Mouse (Mus musculus) brown adipose tissue, adult 24 weeks (tissue): Measurements from ENCODE around the gene Rpl14. TPM values are rescaled to one million over a fixed set of nuclear protein-coding genes. Genes with fewer than 3 reads are reported as not detected.

Source experiments
- H3K27ac ChIP-seq: fragments of 200-500 bp; replicated peaks from 2 replicates; pipeline ENCODE4 v1.5.1; 2012; ENCODE audit warnings: low read depth, mild to moderate bottlenecking, low read length
- H3K4me1 ChIP-seq: fragments of 200-500 bp; 2 replicates; pipeline ENCODE4 v1.6.1; 2012; ENCODE audit warnings: low read length, mixed read lengths; ENCODE audit not compliant: control insufficient read depth, insufficient read depth, insufficient read length
- H3K4me3 ChIP-seq: fragments of 200-500 bp; 2 replicates; pipeline ENCODE4 v1.5.1; 2012; ENCODE audit warnings: low read depth, mild to moderate bottlenecking, low read length, moderate library complexity; ENCODE audit not compliant: insufficient read depth
- polyA plus RNA-seq: library from polyadenylated mRNA; stranded (reverse); fragments of >200 nt; gene quantifications from 2 replicates; pipeline ENCODE4 v1.2.4, GENCODE M21; 2012; ENCODE audit not compliant: missing spikeins, insufficient read depth, insufficient read length

Gene Rpl14
- polyA plus RNA-seq, 1 experiment = 403 TPM

DNA sequence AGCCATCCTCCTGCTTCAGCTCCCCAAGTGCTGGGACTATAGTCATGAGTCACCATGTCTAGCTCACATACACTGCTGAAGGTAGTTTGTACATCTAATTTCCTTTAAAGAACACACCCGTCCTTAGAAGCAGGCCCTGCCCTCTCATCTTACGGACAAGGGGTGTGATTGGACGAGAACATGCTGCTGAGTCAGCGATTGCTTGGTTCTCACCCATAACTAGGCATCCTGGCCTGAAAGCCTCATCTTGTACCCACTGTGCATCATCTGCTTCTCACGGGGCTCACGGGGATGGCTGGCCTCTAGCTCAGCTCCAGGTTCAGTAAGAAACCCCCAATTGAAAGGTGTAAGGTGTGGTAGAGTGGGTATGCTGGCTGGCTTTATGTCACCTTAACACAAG is 42.8 kb downstream of the Rpl14 start:
- no peak overlapping the region for H3K27ac ChIP-seq

GRCm38 (mm10) chr9:120618101-120618500 is 46.9 kb downstream of the Rpl14 start:
- Histone ChIP-seq H3K4me3 (no peak overlapping the region), H3K4me1 (no peaks in the 10 kb centered on the region), H3K27ac (no peak overlapping the region)

More for the DNA sequence above, 42.8 kb downstream of the Rpl14 start:
- H3K4me1 ChIP-seq = no peaks in the 10 kb centered on the region
- no peak overlapping the region for H3K4me3 ChIP-seq

DNA sequence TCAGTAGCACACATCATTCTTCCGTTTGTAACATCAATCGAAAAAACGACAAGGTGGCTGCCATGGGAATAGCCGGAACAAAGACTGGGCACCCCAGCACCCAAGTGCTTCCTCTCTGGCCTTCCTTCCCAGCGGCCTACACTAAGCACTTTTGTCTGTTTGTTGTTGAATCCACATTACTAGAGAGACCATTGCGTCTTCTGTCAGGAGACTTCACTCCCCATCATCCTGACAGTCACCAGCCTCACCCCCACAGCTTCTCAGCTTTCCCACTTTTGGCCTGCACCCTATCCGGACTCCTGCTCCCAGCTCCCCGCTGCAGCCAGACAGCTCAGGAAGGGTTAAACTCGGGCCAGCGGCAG is 48.1 kb downstream of the Rpl14 start:
- Histone ChIP-seq H3K27ac (no peak overlapping the region), H3K4me1 (no peaks in the 10 kb centered on the region), H3K4me3 (no peak overlapping the region)

- Histone ChIP-seq H3K4me1 (no peaks in the 10 kb centered on the region), H3K4me3 (no peak overlapping the region), H3K27ac (no peak overlapping the region)
Observed at GRCm38 (mm10) chr9:120619709-120620408, 48.6 kb downstream of the Rpl14 start.

GRCm38 (mm10) chr9:120620409-120620745 is 49.1 kb downstream of the Rpl14 start:
- Histone ChIP-seq H3K4me3 (no peak overlapping the region), H3K4me1 (no peaks in the 10 kb centered on the region), H3K27ac (no peak overlapping the region)

Other genes with a start within 250 kb of the Rpl14 start
- gene Eif1b, start 79.2 kb upstream of the Rpl14 start, polyA plus RNA-seq = 46.0 and 50.9 TPM in 2 replicates
- gene Entpd3, start 31.6 kb upstream of the Rpl14 start, polyA plus RNA-seq = not detected in 2 replicates